Mouse (Mus musculus): ENCODE data around the gene Zfp217.

GRCm38 (mm10) chr2:170126266-170126665 lies 21.6 kb downstream of the Zfp217 start:
- TF ChIP-seq CTCF (IDR thresholded peaks at IDR 0.05; ENCODE audit: extremely low read depth, insufficient read length, insufficient replicate concordance, low read depth, low read length): no peak
- no peak for TF ChIP-seq POLR2A (IDR thresholded peaks at IDR 0.05; ENCODE audit: low read depth, low read length)
